Mouse (Mus musculus): ENCODE data around the gene Tshz2. TPM values are rescaled to one million over a fixed set of nuclear protein-coding genes. Genes with fewer than 3 reads are reported as not detected.

The Tshz2 gene
- polyA plus RNA-seq, 1 experiment from 2014 or later = 50.4 TPM

DNA sequence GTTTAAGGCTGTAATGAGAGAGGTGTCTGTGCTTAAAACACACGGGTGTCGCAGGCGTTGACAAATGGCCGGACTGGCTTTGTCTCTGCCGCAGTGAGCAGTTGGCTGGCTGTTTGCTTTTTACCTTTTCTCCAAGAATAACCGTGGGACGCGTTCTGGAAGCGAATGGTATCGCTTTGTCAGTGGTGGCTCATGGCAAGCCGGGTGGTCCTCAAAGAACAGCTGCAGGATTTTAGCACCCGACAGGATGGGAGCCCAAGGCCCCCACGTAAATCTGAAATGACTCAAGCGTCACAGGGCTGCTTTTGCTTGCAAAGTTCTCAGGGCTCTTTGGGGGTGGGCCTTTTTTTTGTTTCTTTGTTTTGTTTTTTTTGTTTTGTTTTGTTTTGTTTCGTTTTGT lies 193.5 kb downstream of the Tshz2 start:
- peak overlapping the region; percentile 43 for H3K4me2 ChIP-seq
- no peaks in the 10 kb centered on the region for H3K9me3 ChIP-seq (replicated peaks)
- H3K4me1 ChIP-seq = peaks cover 22% of the 10 kb centered on the region
- ATAC-seq (ENCODE audit: low FRiP score) = peak; percentile 18; the same call in 1 of the 2 replicates
- H3K36me3 ChIP-seq = no peaks in the 10 kb centered on the region
- H3K4me3 ChIP-seq (replicated peaks) = peak overlapping the region; percentile 13; the same call in 1 of the 2 replicates
- no peaks in the 10 kb centered on the region for H3K27me3 ChIP-seq (replicated peaks)
- H3K9ac ChIP-seq (replicated peaks) = peak overlapping the region; percentile 37; the same call in 1 of the 2 replicates
- WGBS = 24% methylated on average over 15 of the region's 15 CpGs
- H3K27ac ChIP-seq (replicated peaks) = peak overlapping the region; percentile 67

DNA sequence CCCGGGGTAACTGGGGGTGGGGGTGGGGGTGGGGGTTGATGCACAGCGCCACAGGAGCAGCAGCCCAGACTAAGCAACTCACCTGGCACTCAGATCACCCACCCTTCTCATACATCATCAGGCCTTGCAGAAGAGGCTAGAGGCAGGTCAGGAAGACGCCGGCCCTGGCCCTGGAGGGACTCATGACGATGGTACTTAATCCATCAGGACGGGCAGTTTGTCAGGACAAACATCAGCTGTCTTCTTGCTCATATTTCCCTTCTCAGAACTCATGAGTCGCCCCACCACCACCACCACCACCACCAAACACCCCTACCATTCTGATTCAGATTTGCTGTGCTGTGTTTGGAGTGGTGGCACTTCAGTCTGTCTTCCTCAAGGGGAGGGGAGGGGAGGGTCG lies 194.0 kb downstream of the Tshz2 start:
- no peaks in the 10 kb centered on the region for H3K27me3 ChIP-seq (replicated peaks)
- peak overlapping the region; percentile 43; the same call in 1 of the 2 replicates for H3K4me2 ChIP-seq
- H3K27ac ChIP-seq (replicated peaks) = no peak overlapping the region
- 48% methylated on average over 8 of the region's 8 CpGs for WGBS
- no peak for ATAC-seq (ENCODE audit: low FRiP score)
- H3K9ac ChIP-seq (replicated peaks) = no peak overlapping the region
- H3K4me3 ChIP-seq (replicated peaks) = no peak overlapping the region
- H3K9me3 ChIP-seq (replicated peaks) = no peaks in the 10 kb centered on the region
- peaks cover 25% of the 10 kb centered on the region for H3K4me1 ChIP-seq
- H3K36me3 ChIP-seq = no peaks in the 10 kb centered on the region

GRCm38 (mm10) chr2:169832184-169832583 lies 199.4 kb downstream of the Tshz2 start:
- 35% methylated on average over 12 of the region's 12 CpGs for WGBS
- Histone ChIP-seq H3K27me3 (replicated peaks) (no peaks in the 10 kb centered on the region), H3K36me3 (no peaks in the 10 kb centered on the region), H3K27ac (replicated peaks) (no peak overlapping the region), H3K4me2 (no peak overlapping the region), H3K4me1 (peaks cover 36% of the 10 kb centered on the region), H3K9me3 (replicated peaks) (no peaks in the 10 kb centered on the region), H3K4me3 (replicated peaks) (no peak overlapping the region), H3K9ac (replicated peaks) (no peak overlapping the region)
- no peak for ATAC-seq (ENCODE audit: low FRiP score)

DNA sequence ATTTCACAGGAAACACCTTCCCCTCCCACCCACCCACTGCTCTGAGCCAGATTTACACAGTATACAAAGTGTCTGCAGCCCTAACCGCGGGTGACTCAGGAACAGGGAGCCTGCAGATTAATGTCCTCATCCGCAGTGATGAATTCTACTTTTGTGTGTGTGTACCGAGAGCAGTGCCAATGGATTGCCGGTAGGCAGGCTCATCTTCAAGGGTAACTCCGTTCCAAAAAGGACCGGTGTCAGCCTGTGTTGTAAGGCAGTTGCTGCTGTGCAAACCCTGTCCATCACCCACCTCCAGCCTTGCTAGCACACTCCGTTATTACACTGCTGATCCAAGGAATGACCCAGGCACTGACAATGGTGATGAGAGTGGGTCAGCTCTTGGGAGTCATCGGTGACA lies 200.8 kb downstream of the Tshz2 start:
- Histone ChIP-seq H3K4me1 (peaks cover 37% of the 10 kb centered on the region), H3K4me2 (0 out of 2 replicates have a peak overlapping the region, but pooled peaks have one; percentile 11), H3K36me3 (no peaks in the 10 kb centered on the region), H3K9ac (replicated peaks) (no peak overlapping the region), H3K27me3 (replicated peaks) (no peaks in the 10 kb centered on the region), H3K4me3 (replicated peaks) (no peak overlapping the region), H3K9me3 (replicated peaks) (no peaks in the 10 kb centered on the region), H3K27ac (replicated peaks) (peak overlapping the region; percentile 45; the same call in 1 of the 2 replicates)
- ATAC-seq (ENCODE audit: low FRiP score) = no peak
- 32% methylated on average over 9 of the region's 9 CpGs for WGBS

- Histone ChIP-seq H3K36me3 (no peaks in the 10 kb centered on the region), H3K4me2 (no peak overlapping the region), H3K27ac (replicated peaks) (peak overlapping the region; percentile 45; the same call in 1 of the 2 replicates), H3K9me3 (replicated peaks) (no peaks in the 10 kb centered on the region), H3K27me3 (replicated peaks) (no peaks in the 10 kb centered on the region), H3K9ac (replicated peaks) (no peak overlapping the region), H3K4me1 (peaks cover 39% of the 10 kb centered on the region), H3K4me3 (replicated peaks) (no peak overlapping the region)
- WGBS = 27% methylated on average over 7 of the region's 7 CpGs
- no peak for ATAC-seq (ENCODE audit: low FRiP score)
Measured at GRCm38 (mm10) chr2:169834602-169835001, 201.8 kb downstream of the Tshz2 start.

- H3K36me3 ChIP-seq = no peaks in the 10 kb centered on the region
- no peak overlapping the region for H3K27ac ChIP-seq (replicated peaks)
- ATAC-seq (ENCODE audit: low FRiP score) = no peak
- H3K4me1 ChIP-seq = peaks cover 50% of the 10 kb centered on the region
- no peaks in the 10 kb centered on the region for H3K27me3 ChIP-seq (replicated peaks)
- no peaks in the 10 kb centered on the region for H3K9me3 ChIP-seq (replicated peaks)
- H3K9ac ChIP-seq (replicated peaks) = no peak overlapping the region
- H3K4me2 ChIP-seq = no peak overlapping the region
- WGBS = 72% methylated on average over 7 of the region's 7 CpGs
- no peak overlapping the region for H3K4me3 ChIP-seq (replicated peaks)
Measured at GRCm38 (mm10) chr2:169837031-169837605, 204.3 kb downstream of the Tshz2 start.

DNA sequence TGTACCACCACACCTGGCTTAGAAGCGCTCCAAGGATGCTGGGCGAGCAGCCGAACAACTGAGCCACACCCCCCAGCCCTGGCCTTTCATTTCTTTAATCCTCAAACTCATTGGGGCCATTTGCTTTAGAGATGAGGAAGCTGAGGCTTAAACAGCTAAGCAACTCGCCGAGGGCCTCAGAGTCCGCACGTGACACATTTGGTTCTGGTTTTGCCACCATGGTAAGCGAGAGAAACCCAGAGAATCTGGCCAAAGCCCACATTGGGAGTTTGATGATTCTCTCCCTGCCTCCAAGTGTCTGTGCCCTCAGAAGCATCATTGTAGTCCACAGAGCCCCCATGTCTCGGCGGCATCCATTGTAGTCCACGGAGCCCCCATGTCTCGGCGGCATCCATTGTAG lies 205.7 kb downstream of the Tshz2 start:
- WGBS = 96% methylated on average over 13 of the region's 13 CpGs

DNA sequence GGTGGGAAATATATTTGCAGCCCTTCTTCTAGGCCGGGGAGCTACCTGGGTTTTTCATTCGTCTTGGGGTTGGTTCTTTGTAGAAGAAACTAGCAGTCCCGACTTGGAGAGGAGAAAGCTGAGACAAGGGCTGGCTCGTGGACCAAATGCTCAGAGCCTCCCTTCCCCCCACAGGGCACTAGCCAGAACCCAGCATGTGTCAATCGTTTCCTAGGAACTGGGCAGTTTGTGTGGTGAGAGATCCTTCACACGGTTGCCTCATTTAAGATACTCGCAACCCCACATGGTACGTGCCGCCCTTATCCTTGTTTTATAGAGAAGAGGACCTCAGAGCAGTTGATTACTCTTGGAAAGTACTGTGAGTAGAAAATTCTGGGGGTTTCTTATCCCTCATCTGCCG lies 208.6 kb downstream of the Tshz2 start:
- 74% methylated on average over 10 of the region's 10 CpGs for WGBS
- Histone ChIP-seq H3K4me2 (no peak overlapping the region), H3K36me3 (no peaks in the 10 kb centered on the region), H3K27me3 (replicated peaks) (no peaks in the 10 kb centered on the region), H3K9me3 (replicated peaks) (no peaks in the 10 kb centered on the region), H3K4me1 (peaks cover 40% of the 10 kb centered on the region), H3K27ac (replicated peaks) (no peak overlapping the region), H3K9ac (replicated peaks) (no peak overlapping the region), H3K4me3 (replicated peaks) (no peak overlapping the region)
- ATAC-seq (ENCODE audit: low FRiP score) = no peak

More for the DNA sequence above, 205.7 kb downstream of the Tshz2 start:
- no peak for ATAC-seq (ENCODE audit: low FRiP score)
- Histone ChIP-seq H3K4me3 (replicated peaks) (no peak overlapping the region), H3K27ac (replicated peaks) (no peak overlapping the region), H3K27me3 (replicated peaks) (no peaks in the 10 kb centered on the region), H3K9me3 (replicated peaks) (no peaks in the 10 kb centered on the region), H3K4me1 (peaks cover 42% of the 10 kb centered on the region), H3K9ac (replicated peaks) (no peak overlapping the region), H3K4me2 (no peak overlapping the region), H3K36me3 (no peaks in the 10 kb centered on the region)

DNA sequence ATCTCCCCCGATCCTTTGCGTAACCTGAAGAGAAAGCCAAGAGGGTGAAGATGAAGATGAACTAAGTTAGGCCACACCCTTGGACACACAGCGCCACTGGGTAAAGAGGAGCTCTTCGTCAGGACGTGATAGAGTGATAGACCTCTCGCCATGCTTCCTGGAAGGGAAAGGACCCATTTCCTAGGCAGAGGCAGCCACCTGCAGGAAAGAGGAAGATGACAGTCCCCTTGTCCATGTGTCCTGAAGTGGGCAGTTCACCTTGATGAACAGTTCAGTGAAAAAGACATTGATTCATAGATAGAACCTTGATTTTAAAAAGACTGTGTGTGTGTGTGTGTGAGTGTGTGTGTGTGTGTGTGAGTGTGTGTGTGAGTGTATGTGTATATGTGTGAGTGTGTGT lies 209.7 kb downstream of the Tshz2 start:
- Histone ChIP-seq H3K27me3 (replicated peaks) (no peaks in the 10 kb centered on the region), H3K9ac (replicated peaks) (no peak overlapping the region), H3K27ac (replicated peaks) (no peak overlapping the region), H3K4me2 (no peak overlapping the region), H3K9me3 (replicated peaks) (no peaks in the 10 kb centered on the region), H3K4me3 (replicated peaks) (no peak overlapping the region), H3K36me3 (no peaks in the 10 kb centered on the region), H3K4me1 (peaks cover 45% of the 10 kb centered on the region)
- no peak for ATAC-seq (ENCODE audit: low FRiP score)
- WGBS = 84% methylated on average over 6 of the region's 6 CpGs

DNA sequence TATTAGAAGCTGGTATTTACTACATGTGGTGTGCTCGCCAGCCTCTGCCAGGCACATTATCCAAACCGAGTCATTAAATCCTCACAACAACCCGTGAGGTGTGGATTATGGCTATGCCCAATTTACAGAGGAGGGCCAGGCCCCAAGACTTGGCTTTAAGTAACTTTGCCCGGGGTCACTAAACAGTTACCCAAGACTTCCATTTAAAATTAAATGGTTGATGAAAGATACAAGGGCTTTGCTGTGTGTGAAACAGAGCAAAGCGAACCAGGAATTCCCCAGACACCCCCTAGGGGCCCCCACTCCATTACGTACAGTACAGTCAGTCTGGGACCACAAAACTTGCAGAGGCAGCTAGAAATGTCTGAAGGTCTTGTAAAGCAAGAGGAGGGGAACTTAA lies 210.7 kb downstream of the Tshz2 start:
- Histone ChIP-seq H3K36me3 (no peaks in the 10 kb centered on the region), H3K4me2 (no peak overlapping the region), H3K27ac (replicated peaks) (no peak overlapping the region), H3K9me3 (replicated peaks) (no peaks in the 10 kb centered on the region), H3K9ac (replicated peaks) (no peak overlapping the region), H3K4me3 (replicated peaks) (no peak overlapping the region), H3K27me3 (replicated peaks) (no peaks in the 10 kb centered on the region), H3K4me1 (peaks cover 47% of the 10 kb centered on the region)
- 45% methylated on average over 6 of the region's 6 CpGs for WGBS
- no peak for ATAC-seq (ENCODE audit: low FRiP score)

GRCm38 (mm10) chr2:169849077-169849476 lies 216.3 kb downstream of the Tshz2 start:
- H3K36me3 ChIP-seq = no peaks in the 10 kb centered on the region
- H3K9ac ChIP-seq (replicated peaks) = no peak overlapping the region
- ATAC-seq (ENCODE audit: low FRiP score) = no peak
- H3K4me3 ChIP-seq (replicated peaks) = no peak overlapping the region
- no peak overlapping the region for H3K4me2 ChIP-seq
- peaks cover 25% of the 10 kb centered on the region; the same call in 1 of the 2 replicates for H3K4me1 ChIP-seq
- no peaks in the 10 kb centered on the region for H3K27me3 ChIP-seq (replicated peaks)
- no peak overlapping the region for H3K27ac ChIP-seq (replicated peaks)
- 41% methylated on average over 7 of the region's 7 CpGs for WGBS
- no peaks in the 10 kb centered on the region for H3K9me3 ChIP-seq (replicated peaks)

DNA sequence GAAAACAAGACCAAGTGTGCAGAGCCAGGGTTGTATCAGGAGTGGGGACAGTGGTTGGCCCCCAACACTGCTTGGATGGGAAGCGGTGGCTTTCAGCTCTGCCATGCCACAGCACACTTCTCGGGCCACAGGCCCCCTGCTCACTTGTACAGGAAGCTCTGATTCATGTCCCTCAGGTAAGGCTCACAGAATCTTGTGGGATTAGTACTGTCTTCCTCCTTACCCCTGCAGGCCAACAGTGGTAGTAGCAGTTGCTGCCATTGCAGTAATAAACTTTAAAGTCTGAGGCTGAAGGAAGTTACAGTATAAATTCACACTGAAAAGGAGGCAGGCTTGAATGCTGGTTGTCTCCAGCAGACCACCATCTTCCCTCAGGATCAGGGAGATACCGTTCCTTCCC lies 216.7 kb downstream of the Tshz2 start:
- ATAC-seq (ENCODE audit: low FRiP score) = no peak
- Histone ChIP-seq H3K27ac (replicated peaks) (no peak overlapping the region), H3K4me2 (no peak overlapping the region), H3K27me3 (replicated peaks) (no peaks in the 10 kb centered on the region), H3K36me3 (no peaks in the 10 kb centered on the region), H3K4me1 (peaks cover 21% of the 10 kb centered on the region; the same call in 1 of the 2 replicates), H3K9me3 (replicated peaks) (no peaks in the 10 kb centered on the region), H3K9ac (replicated peaks) (no peak overlapping the region), H3K4me3 (replicated peaks) (no peak overlapping the region)
- WGBS = 74% methylated on average over 3 of the region's 3 CpGs
